Mouse (Mus musculus) heart, postnatal 25 days (tissue): ENCODE results near the gene Sipa1l3. TPM values are rescaled to one million over a fixed set of nuclear protein-coding genes. Genes with fewer than 3 reads are reported as not detected.
A peak's percentile ranks its signal among the peaks of the same experiment; 100 is the strongest.

Source experiments
- DNase-seq: peaks from one replicate; pipeline ENCODE4 v3.0.0; 2022; ENCODE audit warnings: low spot score
- intact Hi-C: fragments of 180-260 bp; cut with DNase I; formaldehyde crosslinking; loops from one replicate; pipeline ENCODE4 v1.15.1; 2025
- total RNA-seq, 2 experiments: library from RNA; stranded (reverse); gene quantifications; 2 replicates each; pipeline ENCODE4 v1.2.3; 2021

Sipa1l3 gene
- 1 to 10 TPM; 8.8 to 9.4 TPM for total RNA-seq

GRCm38 (mm10) chr7:29518421-29519210 lies at the start of gene Sipa1l3:
Gene Sipa1l3, minus strand, starts transcription at chr7:29518641.
- peak; percentile 95 for DNase-seq
- intact Hi-C loops: loop anchor here (5.0 kb wide), 2 partner anchors 61 to 756 kb away; no protein-coding TSS in a partner anchor

- no peak for DNase-seq
- intact Hi-C loops: no loop called here
Observed at GRCm38 (mm10) chr7:29563006-29563405, 44.6 kb upstream of the Sipa1l3 start.

- intact Hi-C loops: no loop called here
- no peak for DNase-seq
Observed at GRCm38 (mm10) chr7:29561046-29561445, 42.6 kb upstream of the Sipa1l3 start.

DNA sequence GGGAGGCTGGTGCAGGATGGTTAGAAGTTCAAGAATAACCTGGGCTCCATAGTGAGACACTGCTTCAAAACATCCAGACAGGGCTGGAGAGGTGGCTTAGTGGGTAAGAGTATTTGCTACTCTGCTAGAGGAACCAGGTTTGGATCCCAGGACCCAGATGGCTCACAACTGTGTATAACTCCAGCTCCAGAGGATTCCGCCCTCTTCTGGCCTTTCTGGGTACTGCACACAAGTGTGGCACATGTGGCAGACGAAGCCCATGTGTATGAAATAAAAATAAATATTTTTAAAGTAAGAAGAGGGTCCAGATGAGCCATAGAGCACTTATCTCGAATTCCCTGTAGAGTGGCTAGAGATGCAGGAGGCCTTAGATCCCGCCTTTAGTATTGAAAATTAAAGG lies 40.8 kb upstream of the Sipa1l3 start:
- intact Hi-C loops: no loop called here
- DNase-seq: no peak

GRCm38 (mm10) chr7:29558744-29559143 lies 40.3 kb upstream of the Sipa1l3 start:
- DNase-seq: no peak
- intact Hi-C loops: no loop called here

DNA sequence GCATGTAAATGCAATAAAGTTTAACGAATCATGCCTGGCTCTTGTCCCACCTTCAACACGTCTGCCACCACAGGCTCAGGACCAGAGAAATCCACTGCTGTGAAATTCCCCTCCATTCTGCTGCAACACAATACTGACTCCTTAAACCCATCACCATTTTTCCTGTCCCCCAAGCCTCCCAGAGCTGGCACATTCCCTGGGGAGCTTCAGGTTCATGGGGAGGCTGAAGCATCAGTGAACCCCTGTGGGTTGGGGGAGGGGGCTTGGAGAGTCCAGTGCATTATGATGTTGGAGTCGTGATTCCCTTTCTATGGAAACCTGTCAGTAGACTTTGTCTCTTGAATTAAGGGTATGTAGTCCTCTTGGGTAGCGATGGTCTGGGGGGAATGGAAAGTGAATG lies 37.8 kb upstream of the Sipa1l3 start:
- intact Hi-C loops: no loop called here

DNA sequence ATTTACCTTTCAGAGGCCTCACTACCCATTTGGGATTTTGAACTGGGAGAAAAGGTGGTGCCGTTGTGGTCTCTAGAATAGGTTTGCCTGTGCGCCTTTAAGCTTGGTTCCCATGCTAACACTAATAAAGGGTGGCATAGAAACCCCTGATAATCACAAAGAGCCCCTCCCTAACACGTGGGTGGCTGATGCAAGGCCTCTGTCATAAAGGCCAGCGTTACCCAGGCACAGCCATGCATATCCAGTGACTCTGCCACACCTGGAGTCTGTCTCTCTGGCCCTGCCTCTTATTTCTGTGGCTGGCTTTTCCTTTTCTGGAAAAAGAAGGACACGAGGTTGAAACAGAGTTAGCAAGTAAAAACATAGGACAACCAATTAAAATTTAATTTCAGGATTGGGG lies 37.1 kb upstream of the Sipa1l3 start:
- no peak for DNase-seq
- intact Hi-C loops: no loop called here

More for the DNA sequence above, 37.8 kb upstream of the Sipa1l3 start:
- DNase-seq: no peak

DNA sequence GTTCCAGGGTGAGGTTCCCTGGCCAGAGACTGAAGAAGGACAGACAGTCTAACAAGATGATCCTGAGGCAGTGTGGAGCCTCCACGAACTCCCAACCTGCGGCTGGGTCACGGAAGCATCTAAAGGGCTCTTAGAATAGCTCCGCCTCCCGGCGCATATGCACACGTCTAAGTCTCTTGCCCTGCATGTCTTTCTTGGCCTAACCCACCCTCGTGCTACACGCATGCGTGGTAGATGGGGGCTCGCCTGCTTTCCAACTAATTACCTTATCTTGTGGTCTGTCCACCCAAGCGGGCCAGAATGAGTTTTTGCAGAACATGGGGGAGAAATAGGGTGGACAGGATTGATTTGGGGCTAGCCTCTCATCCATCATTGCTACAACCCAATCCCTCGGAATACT lies 36.6 kb upstream of the Sipa1l3 start:
- DNase-seq: no peak
- intact Hi-C loops: no loop called here

DNA sequence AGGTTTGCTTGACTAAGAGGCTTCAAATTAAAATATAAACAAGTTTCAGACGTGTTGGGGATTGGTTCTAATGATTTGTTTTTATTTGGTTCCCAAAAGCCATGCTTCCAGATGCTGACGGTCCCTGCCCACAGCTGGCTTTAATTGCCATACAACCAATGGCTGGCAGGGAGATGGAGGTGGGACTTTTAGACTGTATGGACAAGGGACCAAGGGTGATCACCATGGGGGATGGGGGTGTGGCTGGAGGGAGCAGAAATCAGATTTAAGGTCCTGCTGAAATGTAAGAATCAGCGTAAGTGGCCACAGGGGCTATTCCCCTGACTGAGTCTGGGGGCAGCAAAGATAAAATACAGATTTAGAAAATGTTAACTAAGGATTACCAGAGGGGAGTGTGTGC lies 32.2 kb upstream of the Sipa1l3 start:
- intact Hi-C loops: no loop called here
- no peak for DNase-seq

DNA sequence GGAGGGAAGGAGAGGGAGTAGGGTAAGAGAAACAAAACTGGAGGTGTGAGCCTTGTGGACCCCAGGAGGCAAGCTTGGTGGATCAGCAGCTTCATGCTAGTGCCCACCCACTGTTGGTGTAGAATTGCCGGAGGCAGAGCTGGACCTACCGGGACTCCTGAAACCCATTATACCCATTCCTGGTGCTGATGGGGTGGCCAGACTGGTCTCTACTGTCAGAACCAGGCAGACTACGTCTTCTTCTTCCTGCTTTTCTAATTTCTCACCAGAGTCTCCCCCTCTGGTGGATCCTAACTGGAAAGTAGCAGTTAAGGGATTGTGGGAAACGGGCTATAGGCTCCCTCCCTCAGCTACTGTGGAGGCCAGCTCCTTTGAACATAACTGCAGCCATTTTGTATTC lies 23.2 kb upstream of the Sipa1l3 start:
- no peak for DNase-seq
- intact Hi-C loops: no loop called here

DNA sequence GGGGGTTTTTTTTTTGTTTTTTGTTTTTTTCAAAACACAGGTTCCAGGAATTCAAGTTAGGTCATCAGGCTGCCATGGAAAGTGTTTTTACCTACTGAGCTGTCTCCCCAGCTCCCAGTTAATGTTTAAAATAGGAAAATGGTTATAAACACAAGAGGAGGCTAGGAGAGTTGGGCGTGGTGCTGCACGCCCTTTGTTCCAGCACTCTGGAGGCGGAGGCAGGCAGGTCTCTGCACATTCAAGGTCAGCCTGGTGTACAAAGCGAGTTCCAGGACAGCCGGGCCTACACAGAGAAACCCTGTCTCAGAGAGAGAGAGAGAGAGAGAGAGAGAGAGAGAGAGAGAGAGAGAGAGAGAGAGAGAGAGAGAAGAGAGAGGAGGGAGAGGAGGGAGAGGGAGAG lies 22.7 kb upstream of the Sipa1l3 start:
- DNase-seq: no peak
- intact Hi-C loops: no loop called here

- intact Hi-C loops: no loop called here
- no peak for DNase-seq
Observed at GRCm38 (mm10) chr7:29540631-29541030, 22.2 kb upstream of the Sipa1l3 start.

DNA sequence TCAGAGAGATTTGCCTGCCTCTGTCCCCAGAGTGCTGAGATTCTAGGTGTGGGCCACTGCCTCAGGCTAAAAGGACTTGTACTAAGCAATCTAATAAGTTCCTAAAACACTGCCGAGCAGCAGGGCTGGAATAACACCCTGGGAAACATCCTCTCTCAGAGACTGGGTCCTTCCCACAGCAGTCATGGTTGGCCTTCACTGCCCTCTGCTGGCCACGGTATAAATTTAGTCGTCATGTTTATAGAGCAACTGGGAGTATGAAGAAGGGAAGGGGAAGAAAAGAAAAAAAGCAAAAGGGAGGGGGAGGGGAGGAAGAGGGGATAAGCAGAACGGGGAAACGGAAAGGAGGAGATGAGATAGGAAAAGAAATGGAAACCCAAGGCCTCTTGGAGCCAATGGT lies 5.3 kb upstream of the Sipa1l3 start:
- intact Hi-C loops: loop anchor here (5.0 kb wide), 2 partner anchors 206 to 221 kb away; partner anchors contain the start of gene Dpf1
- peak; percentile 38 for DNase-seq

GRCm38 (mm10) chr7:29521841-29522575 lies 3.6 kb upstream of the Sipa1l3 start:
- peak; percentile 55 for DNase-seq
- intact Hi-C loops: loop anchor here (1.0 to 5.0 kb wide), 3 partner anchors 139 to 220 kb away; partner anchors contain the start of gene Dpf1

DNA sequence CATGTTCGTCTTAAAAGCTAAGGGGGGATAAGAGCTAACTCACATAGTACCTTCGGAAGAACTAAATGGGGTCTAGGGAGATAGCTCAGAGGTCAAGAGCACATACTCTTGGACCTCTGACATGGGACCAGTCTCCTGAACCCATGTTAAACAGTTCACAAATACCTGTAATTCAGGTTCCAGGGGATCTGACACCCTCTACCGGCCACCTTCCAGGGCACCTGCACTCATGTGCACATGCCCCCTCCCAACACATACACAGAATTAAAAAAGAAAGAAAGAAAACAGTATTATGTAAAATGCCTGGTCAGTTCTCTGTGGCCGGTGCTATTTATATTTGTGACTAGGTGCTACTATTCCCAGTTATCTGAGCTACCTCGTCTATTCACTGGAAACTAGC lies 2.9 kb upstream of the Sipa1l3 start:
- no peak for DNase-seq
- intact Hi-C loops: loop anchor here (5.0 kb wide), 2 partner anchors 204 to 219 kb away; partner anchors contain the start of gene Dpf1

- DNase-seq: no peak
- intact Hi-C loops: loop anchor here (5.0 kb wide), 2 partner anchors 203 to 218 kb away; partner anchors contain the start of gene Dpf1
Observed at GRCm38 (mm10) chr7:29520794-29521193, 2.4 kb upstream of the Sipa1l3 start.

DNA sequence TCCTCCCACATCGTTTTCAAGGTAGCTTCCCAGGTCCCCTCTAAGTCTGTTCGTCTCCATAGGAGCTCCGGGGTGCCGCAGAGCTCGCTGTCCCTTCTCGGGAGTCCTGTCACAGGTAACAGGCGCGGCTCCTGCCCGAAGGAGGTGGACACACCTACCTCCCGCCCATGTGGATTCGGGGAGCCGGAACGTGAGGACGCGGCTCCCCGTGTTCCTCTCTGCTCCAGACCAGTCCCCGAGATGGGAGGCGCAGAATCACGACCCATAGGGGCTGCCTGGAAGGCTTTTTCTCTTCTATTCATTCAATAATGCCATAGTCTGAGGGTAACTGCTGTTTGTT lies 740 bp upstream of the Sipa1l3 start:
- DNase-seq: no peak
- intact Hi-C loops: loop anchor here (5.0 kb wide), 2 partner anchors 62 to 757 kb away; no protein-coding TSS in a partner anchor

- DNase-seq: no peak
- intact Hi-C loops: loop anchor here (5.0 kb wide), 2 partner anchors 61 to 756 kb away; no protein-coding TSS in a partner anchor
Observed at GRCm38 (mm10) chr7:29518054-29518420, 404 bp downstream of the Sipa1l3 start.

DNA sequence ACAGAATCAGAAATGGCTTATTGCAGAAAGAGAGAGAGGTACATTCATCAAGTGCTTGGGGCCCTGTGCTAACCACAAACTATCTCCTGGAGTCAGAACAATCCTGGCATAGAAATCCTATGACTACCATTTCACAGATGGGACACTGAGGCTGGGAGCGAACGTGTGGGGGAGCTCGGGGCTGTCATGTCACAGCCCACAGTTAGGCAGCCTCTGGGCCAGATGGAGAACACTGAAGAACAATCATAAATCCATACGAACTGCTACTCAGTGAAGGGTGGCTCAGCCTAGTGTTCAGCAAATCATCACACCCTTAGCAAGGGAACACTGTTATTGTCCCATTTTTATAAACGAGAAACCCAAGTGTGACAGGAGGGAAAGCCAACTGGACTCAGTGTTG lies 1.3 kb downstream of the Sipa1l3 start:
- intact Hi-C loops: loop anchor here (5.0 kb wide), 2 partner anchors 60 to 755 kb away; no protein-coding TSS in a partner anchor
- no peak for DNase-seq

DNA sequence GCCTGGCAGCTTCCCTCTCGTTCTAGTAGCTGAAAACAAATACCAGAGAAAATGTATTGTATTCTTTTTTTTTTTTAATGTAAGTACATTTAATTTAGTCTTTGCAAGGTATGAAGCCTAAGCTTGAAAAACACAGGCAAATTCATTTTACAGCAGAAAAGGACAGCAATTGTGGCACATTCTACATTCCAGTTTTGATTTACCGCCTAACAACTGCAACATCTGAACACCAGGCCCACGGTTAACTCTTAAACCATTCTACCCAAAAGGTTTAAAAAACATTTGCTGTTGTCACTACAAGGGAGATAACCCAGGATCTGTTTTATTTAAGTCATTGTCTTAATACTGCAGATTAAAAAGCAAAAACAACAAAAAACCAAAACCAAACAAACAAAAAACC lies 2.8 kb downstream of the Sipa1l3 start:
- intact Hi-C loops: loop anchor here (5.0 kb wide), 2 partner anchors 58 to 753 kb away; no protein-coding TSS in a partner anchor
- no peak for DNase-seq

DNA sequence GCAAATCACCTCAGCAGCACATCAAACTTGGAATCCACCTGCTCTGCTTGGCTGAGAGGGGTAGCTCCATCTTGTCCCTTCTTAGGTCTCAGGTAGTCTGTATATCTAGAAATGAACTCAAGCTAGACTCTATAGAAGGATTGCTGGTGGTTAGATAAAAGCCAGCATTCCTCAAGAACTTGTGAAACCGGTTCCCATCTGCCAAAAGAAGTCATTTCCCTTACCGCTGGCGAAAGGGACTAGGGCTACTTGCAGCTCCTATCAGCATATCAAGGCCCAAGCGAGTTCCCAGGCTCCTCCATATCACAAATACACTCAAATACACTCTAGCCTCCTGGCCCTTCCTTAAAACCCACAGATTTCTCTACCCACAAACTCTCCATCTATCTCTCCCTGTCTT lies 5.7 kb downstream of the Sipa1l3 start:
- intact Hi-C loops: no loop called here
- DNase-seq: no peak
